Mouse (Mus musculus): Measurements from ENCODE around the gene Pex14. TPM values are rescaled to one million over a fixed set of nuclear protein-coding genes. Genes with fewer than 3 reads are reported as not detected.
A peak's percentile ranks its signal among the peaks of the same experiment; 100 is the strongest.

Pex14 gene
- polyA plus RNA-seq, 1 experiment from 2014 or later, result 43.7 TPM

DNA sequence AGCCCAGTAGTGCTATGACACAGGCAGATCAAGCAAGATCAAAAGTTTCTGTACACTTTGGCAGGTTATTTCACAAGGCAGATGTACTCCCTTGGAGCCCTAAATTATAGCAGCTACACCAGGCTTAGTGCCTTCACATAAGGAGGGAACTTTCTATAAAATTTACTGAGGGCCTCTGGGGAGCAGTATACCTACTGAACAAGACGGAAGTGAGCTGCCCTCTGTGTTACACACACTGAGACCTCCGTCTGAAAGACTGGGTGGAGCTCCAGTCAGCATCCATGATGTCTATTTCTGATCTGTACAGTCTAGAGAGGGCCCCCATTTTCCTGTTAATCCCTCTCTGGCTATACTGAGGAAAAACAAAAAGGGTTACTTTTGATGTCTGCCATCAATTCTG lies 109.6 kb downstream of the Pex14 start:
- Histone ChIP-seq H3K9me3 (ENCODE audit: low read depth, low read length) (no peaks in the 10 kb centered on the region), H3K36me3 (ENCODE audit: insufficient read depth) (no peaks in the 10 kb centered on the region), H3K4me1 (ENCODE audit: insufficient read depth) (peaks cover 10% of the 10 kb centered on the region), H3K27ac (ENCODE audit: low read depth) (no peak overlapping the region), H3K4me2 (no peak overlapping the region), H3K4me3 (ENCODE audit: low read depth, low read length) (no peak overlapping the region), H3K9ac (peak overlapping the region; percentile 20; the same call in 1 of the 2 replicates), H3K27me3 (ENCODE audit: insufficient read depth, low read length) (no peaks in the 10 kb centered on the region)
- 32% methylated on average over 2 of the region's 2 CpGs for WGBS
- 0 out of 2 replicates have a peak, but pooled peaks have one; percentile 43 for ATAC-seq (ENCODE audit: insufficient read depth)
- TF ChIP-seq CTCF (IDR thresholded peaks at IDR 0.05; ENCODE audit: low read depth), result no peak
- no peak for DNase-seq

DNA sequence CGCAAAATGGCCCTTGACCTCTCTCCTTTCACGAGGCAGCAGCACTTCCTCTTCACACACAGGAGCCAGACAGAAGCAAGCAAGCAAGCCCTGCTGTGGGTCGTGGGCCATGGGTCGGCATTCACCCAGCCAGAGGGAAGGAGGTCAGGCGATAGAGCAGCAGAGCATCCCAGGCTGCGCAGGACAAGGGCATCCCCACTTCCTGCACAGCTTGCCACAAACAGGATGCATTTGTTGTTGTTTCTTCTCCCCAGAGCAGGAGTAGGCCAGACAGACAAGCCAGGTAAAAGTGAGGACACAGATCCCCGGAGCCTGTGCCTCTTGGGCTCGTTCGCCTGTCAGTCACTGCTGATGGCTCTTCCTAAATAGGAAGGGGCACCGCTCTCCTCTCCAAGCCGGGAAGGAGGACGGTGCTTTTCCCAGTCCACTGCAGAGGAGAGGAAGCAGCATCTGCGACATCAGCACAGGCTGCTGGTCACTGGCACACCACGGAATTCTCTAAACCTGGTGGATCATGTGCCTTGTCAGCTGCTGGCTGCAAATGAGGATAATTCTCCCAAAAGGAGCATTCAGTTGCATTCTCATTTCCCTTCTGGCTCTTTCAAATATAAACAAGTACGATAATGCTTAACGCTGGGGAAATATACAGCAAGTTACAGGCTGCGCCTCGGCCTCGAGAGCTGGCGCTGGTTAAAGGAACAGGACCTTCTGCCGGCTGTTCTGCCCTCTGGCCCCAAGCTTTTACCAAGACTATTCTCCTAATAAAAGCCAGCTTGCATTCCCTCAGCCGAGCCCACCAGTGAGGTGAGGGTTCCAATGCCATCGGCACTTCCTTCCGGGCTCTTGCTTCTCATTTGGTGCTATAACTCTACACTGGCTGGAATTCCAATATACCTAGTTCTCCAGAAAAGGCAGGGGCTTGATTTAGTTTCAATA lies 113.9 kb downstream of the Pex14 start:
- ATAC-seq (ENCODE audit: insufficient read depth) (peak; percentile 36; the same call in 1 of the 2 replicates), DNase-seq (peak; percentile 69)

DNA sequence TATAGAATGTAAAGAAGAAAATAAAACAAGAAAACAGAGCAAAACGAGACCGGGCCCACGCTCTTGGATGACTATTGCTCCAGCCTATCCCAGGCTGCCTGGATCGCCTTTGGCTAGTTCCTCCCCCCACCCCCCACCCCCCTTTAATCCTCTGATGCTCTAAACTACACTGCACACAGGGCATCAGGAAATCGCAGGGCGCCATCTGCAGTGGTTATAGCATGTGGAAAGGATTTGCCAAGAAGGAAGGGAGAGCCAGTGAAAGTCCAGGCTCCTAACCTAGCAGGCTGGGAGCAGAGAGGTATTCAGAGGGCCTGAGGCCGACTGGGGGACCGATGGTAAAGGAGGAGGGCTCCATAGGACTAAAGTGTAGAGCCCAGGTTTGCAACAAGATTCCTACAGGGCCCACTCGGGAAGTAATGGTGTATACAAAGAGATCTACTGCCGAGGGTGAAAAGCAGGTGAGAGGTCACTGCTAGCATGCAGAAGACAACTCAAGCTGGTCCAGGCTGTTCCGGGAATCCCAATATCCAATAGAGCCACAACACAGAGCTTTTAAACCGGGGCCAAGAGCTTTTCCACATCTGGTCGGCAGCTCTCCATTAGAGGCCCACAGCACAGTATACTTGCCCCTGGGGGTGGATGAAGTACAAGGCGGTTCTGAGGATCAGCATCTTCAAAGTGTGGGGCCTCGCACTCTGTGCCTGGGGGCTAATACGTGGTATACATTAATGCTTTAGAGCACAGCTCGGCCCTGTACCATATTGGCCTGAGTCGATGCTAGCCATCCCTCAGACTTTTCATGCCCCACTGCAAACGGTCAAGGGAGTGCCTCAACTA lies 114.8 kb downstream of the Pex14 start:
- no peak overlapping the region for H3K4me2 ChIP-seq
- ATAC-seq (ENCODE audit: insufficient read depth) (no peak), DNase-seq (no peak)
- H3K9ac ChIP-seq, result no peak overlapping the region
- TF ChIP-seq CTCF (IDR thresholded peaks at IDR 0.05; ENCODE audit: low read depth), result no peak
- peaks cover 13% of the 10 kb centered on the region for H3K36me3 ChIP-seq (ENCODE audit: insufficient read depth)
- H3K27ac ChIP-seq (ENCODE audit: low read depth), result no peak overlapping the region
- H3K4me1 ChIP-seq (ENCODE audit: insufficient read depth), result peaks cover 10% of the 10 kb centered on the region
- H3K4me3 ChIP-seq (ENCODE audit: low read depth, low read length), result no peak overlapping the region
- WGBS, result 70% methylated on average over 19 of the region's 19 CpGs
- no peaks in the 10 kb centered on the region for H3K9me3 ChIP-seq (ENCODE audit: low read depth, low read length)
- H3K27me3 ChIP-seq (ENCODE audit: insufficient read depth, low read length), result no peaks in the 10 kb centered on the region

More for the DNA sequence above, 113.9 kb downstream of the Pex14 start:
- WGBS, result 32% methylated on average over 24 of the region's 24 CpGs
- Histone ChIP-seq H3K4me3 (ENCODE audit: low read depth, low read length) (no peak overlapping the region), H3K27me3 (ENCODE audit: insufficient read depth, low read length) (no peaks in the 10 kb centered on the region), H3K4me1 (ENCODE audit: insufficient read depth) (peaks cover 10% of the 10 kb centered on the region), H3K9ac (no peak overlapping the region), H3K27ac (ENCODE audit: low read depth) (peak overlapping the region; percentile 10; the same call in 1 of the 2 replicates), H3K4me2 (0 out of 2 replicates have a peak overlapping the region, but pooled peaks have one; percentile 1), H3K36me3 (ENCODE audit: insufficient read depth) (peaks cover 13% of the 10 kb centered on the region), H3K9me3 (ENCODE audit: low read depth, low read length) (no peaks in the 10 kb centered on the region)
- TF ChIP-seq CTCF (IDR thresholded peaks at IDR 0.05; ENCODE audit: low read depth), result no peak

DNA sequence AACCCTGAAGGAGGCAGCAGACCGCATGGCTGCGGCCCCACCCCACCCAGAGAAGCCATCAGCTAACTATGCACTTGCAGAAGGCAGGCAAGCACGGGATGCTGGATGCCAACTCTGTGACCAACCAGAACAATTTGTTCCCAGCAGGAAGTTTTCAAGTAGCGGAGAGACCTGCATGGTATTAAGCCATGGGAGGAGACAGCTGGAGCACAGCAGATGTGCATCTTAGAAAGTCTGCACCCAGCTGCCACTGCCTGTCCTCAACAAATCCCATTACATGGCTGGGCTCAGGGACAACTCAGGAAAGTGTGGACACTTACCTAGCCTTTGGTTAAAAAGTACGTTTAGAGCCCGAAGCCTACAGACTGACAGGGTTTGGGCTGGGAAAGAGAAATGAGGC lies 117.4 kb downstream of the Pex14 start:
- no peak for ATAC-seq (ENCODE audit: insufficient read depth)
- peaks cover 22% of the 10 kb centered on the region for H3K4me1 ChIP-seq (ENCODE audit: insufficient read depth)

DNA sequence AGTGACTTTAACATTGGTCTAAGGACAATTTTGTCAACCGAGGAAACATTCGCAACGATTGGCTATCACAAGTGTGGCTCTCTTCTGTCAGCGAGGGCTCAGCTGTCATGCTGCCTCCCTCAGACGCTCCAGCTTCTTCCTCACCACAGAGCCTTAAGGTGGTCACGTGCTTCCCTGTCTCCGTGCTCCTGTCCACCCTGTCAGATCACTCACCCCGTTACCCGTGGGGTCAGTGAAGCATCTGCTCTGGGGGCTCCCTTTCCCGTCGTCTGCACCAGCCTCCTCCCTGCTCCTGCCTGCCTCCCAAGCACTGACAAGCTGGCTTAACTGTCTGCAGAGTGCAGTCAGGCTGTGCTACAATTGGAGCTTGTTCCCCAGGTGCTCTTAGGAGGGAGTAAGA lies 119.8 kb downstream of the Pex14 start:
- Histone ChIP-seq H3K27ac (ENCODE audit: low read depth) (no peak overlapping the region), H3K27me3 (ENCODE audit: insufficient read depth, low read length) (no peaks in the 10 kb centered on the region), H3K4me2 (no peak overlapping the region), H3K4me3 (ENCODE audit: low read depth, low read length) (no peak overlapping the region), H3K9ac (no peak overlapping the region), H3K36me3 (ENCODE audit: insufficient read depth) (peaks cover 13% of the 10 kb centered on the region), H3K9me3 (ENCODE audit: low read depth, low read length) (no peaks in the 10 kb centered on the region), H3K4me1 (ENCODE audit: insufficient read depth) (peaks cover 11% of the 10 kb centered on the region; the same call in 1 of the 2 replicates)
- DNase-seq (no peak), ATAC-seq (ENCODE audit: insufficient read depth) (no peak)
- 43% methylated on average over 11 of the region's 11 CpGs for WGBS
- no peak for TF ChIP-seq CTCF (IDR thresholded peaks at IDR 0.05; ENCODE audit: low read depth)

More for the DNA sequence above, 117.4 kb downstream of the Pex14 start:
- no peak for DNase-seq
- WGBS, result 73% methylated on average over 6 of the region's 6 CpGs
- no peak overlapping the region for H3K4me2 ChIP-seq
- no peak overlapping the region for H3K9ac ChIP-seq
- H3K27ac ChIP-seq (ENCODE audit: low read depth), result no peak overlapping the region
- TF ChIP-seq CTCF (IDR thresholded peaks at IDR 0.05; ENCODE audit: low read depth), result no peak
- no peaks in the 10 kb centered on the region for H3K9me3 ChIP-seq (ENCODE audit: low read depth, low read length)
- H3K36me3 ChIP-seq (ENCODE audit: insufficient read depth), result peaks cover 13% of the 10 kb centered on the region
- H3K27me3 ChIP-seq (ENCODE audit: insufficient read depth, low read length), result no peaks in the 10 kb centered on the region
- no peak overlapping the region for H3K4me3 ChIP-seq (ENCODE audit: low read depth, low read length)

DNA sequence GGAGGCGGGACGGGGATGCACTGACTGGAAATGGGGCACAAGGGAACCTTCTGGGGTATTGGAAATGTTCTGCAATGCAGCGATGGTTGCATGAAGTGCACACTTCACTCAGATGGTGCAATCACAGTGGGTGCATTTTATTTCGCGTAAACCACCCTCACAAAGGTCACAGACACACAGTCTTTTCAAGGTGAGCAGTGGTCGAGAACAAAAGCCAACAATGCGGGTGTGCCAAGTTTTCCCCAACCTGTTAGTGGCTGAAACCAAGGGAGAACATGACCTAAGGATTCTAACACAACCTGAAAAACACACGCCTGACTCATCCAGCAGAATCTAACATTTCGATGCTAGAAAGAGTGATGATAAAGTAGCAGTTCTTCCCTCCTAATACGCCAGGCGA lies 120.8 kb downstream of the Pex14 start:
- Histone ChIP-seq H3K4me3 (ENCODE audit: low read depth, low read length) (no peak overlapping the region), H3K4me2 (no peak overlapping the region), H3K9me3 (ENCODE audit: low read depth, low read length) (no peaks in the 10 kb centered on the region), H3K27ac (ENCODE audit: low read depth) (peak overlapping the region; percentile 42; the same call in 1 of the 2 replicates), H3K9ac (no peak overlapping the region), H3K27me3 (ENCODE audit: insufficient read depth, low read length) (no peaks in the 10 kb centered on the region), H3K4me1 (ENCODE audit: insufficient read depth) (peaks cover 11% of the 10 kb centered on the region; the same call in 1 of the 2 replicates), H3K36me3 (ENCODE audit: insufficient read depth) (peaks cover 12% of the 10 kb centered on the region)
- ATAC-seq (ENCODE audit: insufficient read depth) (no peak), DNase-seq (no peak)
- 85% methylated on average over 11 of the region's 11 CpGs for WGBS
- no peak for TF ChIP-seq CTCF (IDR thresholded peaks at IDR 0.05; ENCODE audit: low read depth)

Measured in lung, embryonic 14.5 days (tissue).